Mouse (Mus musculus) macrophage (primary cell): ENCODE measurements around the gene Brms1. TPM values are rescaled to one million over a fixed set of nuclear protein-coding genes. Genes with fewer than 3 reads are reported as not detected.

Experiments used
- H3K27ac ChIP-seq: fragments of 350-480 bp; formaldehyde crosslinking; 2 replicates; pipeline ENCODE4 v1.9.0; 2021
- H3K36me3 ChIP-seq: fragments of 350-480 bp; formaldehyde crosslinking; 2 replicates; pipeline ENCODE4 v1.9.0; 2021; ENCODE audit errors: inconsistent target
- H3K4me3 ChIP-seq: fragments of 350-480 bp; formaldehyde crosslinking; 2 replicates; pipeline ENCODE4 v1.9.0; 2021; ENCODE audit errors: inconsistent target
- H3K79me2 ChIP-seq: fragments of 350-480 bp; formaldehyde crosslinking; 2 replicates; pipeline ENCODE4 v1.9.0; 2021; ENCODE audit errors: inconsistent target
- WGBS: methylation state at CpG from one replicate; pipeline ENCODE4 v1.1.7; 2026; ENCODE audit warnings: inconsistent platforms; ENCODE audit not compliant: missing documents; 5-methylcytosine and 5-hydroxymethylcytosine counted together
- polyA plus RNA-seq: library from polyadenylated mRNA; stranded (reverse); fragments of 250-400 nt; gene quantifications from 3 replicates; pipeline ENCODE4 v1.2.4, GENCODE M21; 2018; ENCODE audit warnings: inconsistent platforms

Gene Brms1
- polyA plus RNA-seq, 1 experiment from 2014 or later: 78.9 TPM

DNA sequence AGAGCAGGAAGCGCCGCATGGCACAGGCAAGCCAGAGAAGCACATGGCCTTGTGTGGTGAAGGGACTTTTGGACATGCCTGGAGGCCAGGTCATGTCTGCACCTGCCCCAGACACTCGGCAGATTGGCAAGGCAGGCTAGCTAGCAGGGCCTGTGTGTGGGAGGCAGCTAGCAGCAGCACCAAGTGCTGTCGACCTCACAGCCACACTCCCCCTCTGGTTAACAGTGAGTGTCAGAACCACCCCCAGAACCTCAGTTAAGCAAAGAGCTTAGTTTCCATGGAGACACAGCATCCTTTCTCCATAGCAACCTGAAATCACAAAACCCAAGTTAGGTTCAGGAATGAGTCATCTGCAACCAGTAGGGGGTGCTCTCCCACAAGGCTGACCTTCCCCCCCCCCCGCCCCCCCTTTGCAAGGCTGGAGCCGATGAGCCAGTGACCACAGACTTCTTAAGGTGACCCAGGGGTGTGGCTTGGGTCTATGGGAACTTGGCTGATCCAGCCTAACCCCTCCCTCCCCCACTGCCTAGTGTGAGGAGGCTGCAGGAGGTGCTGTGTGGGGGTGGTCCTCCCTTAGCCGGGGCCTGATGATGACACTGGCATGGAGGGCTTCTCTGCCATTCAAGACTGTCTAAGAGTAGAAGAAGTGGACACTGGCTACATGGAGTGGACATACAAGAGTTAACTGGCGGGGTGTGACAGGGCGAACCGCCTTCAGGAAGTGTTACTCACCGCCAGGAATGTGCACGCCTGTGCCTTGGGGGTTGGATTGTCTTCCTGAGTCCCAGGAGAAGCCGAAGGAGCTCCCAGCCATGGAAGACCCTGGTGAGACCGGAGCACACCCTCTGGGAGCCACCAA, 9.1 kb downstream of the Brms1 start, which contains the start of gene Rin1:
Gene Rin1 (plus strand): TSS at position 435 of the 859 bp plus-strand sequence.
- Histone ChIP-seq H3K36me3 (peaks cover 46% of the 10 kb centered on the region), H3K27ac (no peak within 1 kb of the TSS), H3K4me3 (no peak within 1 kb of the TSS), H3K79me2 (peaks cover 5% of the 10 kb centered on the region; the same call in 1 of the 2 replicates)
- 31% methylated on average over 12 of the region's 14 CpGs for WGBS

DNA sequence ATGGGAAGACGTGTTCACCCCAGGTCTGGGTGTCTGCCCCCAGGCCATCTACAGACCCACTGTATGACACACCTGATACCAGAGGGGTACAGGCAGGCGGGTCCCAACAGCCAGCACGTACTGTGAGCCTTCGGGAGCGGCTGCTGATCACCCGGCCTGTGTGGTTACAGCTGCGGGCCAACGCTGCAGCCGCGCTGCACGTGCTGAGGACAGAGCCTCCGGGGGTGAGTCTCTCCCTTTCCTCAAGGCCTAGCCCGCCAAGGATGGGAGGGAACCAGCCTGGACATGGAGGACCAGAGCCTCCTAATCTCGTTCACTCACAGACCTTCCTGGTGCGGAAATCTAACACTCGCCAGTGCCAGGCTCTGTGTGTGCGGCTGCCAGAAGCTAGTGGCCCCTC, 9.9 kb downstream of the Brms1 start:
- no peak overlapping the region for H3K4me3 ChIP-seq
- 34% methylated on average over 17 of the region's 17 CpGs for WGBS
- H3K27ac ChIP-seq: no peak overlapping the region
- peaks cover 39% of the 10 kb centered on the region for H3K36me3 ChIP-seq
- no peaks in the 10 kb centered on the region for H3K79me2 ChIP-seq

DNA sequence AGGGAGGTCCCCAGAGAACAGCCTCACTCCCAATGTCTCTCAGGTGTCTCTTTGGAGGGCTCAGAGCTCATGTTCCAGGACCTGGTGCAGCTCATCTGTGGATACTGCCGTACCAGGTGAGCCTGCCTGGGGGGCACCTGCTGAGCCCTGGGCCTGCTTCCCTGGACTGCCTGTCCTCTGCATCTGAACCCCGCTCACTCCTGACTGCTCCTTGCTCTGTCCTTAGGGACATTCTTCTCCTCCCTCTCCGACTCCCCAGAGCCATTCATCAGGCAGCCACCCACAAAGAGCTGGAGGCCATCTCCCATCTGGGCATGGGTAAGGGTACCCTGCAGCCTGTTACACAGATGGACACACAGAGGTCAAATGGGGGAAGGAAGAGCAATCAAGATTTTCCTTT, 10.4 kb downstream of the Brms1 start:
- H3K79me2 ChIP-seq: no peaks in the 10 kb centered on the region
- 86% methylated on average over 3 of the region's 3 CpGs for WGBS
- H3K27ac ChIP-seq: no peak overlapping the region
- H3K36me3 ChIP-seq: peaks cover 34% of the 10 kb centered on the region
- H3K4me3 ChIP-seq: no peak overlapping the region

DNA sequence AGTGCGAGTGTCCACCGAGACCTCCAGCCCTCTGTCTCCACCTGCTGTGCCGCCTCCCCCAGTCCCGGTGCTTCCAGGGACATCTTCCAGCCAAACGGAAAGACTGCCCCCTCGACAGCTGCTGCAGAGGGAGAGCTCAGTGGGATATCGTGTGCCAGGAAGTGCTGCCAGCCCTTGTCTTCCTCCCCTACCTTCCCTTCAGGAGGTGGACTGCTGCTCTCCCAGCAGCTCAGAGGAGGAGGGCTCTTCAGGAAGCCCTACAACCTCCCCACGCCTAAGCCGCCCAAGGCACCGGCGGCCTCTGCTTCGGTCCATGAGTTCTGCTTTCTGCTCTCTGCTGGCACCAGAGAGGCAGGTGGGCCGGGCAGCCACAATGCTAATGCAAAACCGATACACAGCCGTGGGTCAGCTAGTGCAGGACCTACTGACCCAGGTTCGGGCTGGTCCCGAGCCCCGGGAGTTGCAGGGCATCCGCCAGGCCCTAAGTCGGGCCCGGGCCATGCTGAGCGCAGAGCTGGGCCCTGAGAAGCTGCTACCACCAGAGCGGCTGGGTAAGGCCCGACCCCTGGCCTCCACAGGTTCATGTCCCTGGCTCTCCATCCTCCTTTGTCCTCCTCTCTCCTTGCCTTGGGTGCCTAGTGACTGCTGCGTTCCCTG, 11.1 kb downstream of the Brms1 start:
- peaks cover 27% of the 10 kb centered on the region; the same call in 1 of the 2 replicates for H3K36me3 ChIP-seq
- no peak overlapping the region for H3K4me3 ChIP-seq
- WGBS: 53% methylated on average over 22 of the region's 25 CpGs
- no peaks in the 10 kb centered on the region for H3K79me2 ChIP-seq
- no peak overlapping the region for H3K27ac ChIP-seq

DNA sequence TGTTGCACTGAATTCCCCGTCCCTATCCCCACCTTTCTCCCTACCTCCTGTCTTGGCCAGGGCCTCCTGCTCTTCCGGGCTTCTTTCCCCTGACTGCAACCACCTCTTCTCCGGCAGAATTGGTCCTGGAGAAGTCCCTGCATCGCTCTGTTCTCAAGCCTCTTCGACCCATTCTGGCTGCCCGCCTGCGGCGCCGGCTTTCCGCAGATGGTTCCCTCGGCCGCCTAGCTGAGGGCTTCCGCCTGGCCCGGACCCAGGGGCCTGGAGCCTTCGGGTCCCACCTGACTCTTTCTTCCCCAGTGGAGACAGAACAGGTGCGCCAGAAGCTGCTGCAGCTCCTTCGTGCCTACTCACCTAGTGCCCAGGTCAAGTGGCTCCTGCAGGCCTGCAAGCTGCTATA, 11.7 kb downstream of the Brms1 start:
- WGBS: 86% methylated on average over 7 of the region's 17 CpGs
- Histone ChIP-seq H3K4me3 (no peak overlapping the region), H3K27ac (no peak overlapping the region), H3K79me2 (no peaks in the 10 kb centered on the region), H3K36me3 (peaks cover 21% of the 10 kb centered on the region; the same call in 1 of the 2 replicates)

DNA sequence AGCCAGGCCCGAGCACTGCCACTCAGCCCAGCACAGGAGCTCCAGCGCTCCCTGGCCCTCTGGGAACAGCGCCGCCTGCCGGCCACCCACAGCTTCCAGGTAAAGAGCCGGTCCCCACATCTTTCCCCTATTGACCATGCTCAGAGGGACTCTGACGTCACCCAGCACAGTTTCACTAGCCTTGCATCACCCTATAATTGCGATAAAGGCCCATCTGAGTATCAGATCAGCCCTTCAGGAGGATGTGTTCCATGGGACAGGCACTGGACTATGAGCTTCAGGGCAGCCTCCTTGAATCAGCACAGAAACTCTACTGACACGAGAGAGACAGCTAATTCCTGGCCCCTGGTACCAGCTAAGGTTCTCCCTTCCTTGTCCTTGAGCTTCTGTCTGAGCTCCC, 12.8 kb downstream of the Brms1 start:
- no peak overlapping the region for H3K27ac ChIP-seq
- peaks cover 10% of the 10 kb centered on the region; the same call in 1 of the 2 replicates for H3K36me3 ChIP-seq
- WGBS: 51% methylated on average over 9 of the region's 9 CpGs
- no peaks in the 10 kb centered on the region for H3K79me2 ChIP-seq
- H3K4me3 ChIP-seq: no peak overlapping the region

DNA sequence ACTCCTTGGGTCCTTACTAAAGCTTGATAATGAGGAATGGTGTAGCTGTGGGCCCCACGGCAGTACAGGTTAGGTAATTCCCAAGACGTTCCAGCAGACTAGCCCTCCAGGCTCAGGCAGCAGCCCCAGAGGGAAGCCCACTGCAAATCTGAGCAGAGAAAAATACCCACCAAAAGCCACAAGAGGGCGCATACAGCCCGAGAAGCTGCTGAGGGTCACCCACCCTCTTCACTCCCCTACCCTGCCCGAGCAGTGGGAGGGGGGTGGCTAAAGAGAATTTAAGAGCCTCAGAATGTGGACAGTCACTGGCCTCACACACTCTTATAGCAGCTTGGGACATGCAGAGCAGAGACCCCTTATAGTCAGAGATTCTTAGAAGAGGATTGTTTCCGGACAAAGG, 15.1 kb downstream of the Brms1 start:
- H3K4me3 ChIP-seq: no peak overlapping the region
- H3K79me2 ChIP-seq: no peaks in the 10 kb centered on the region
- no peak overlapping the region for H3K27ac ChIP-seq
- H3K36me3 ChIP-seq: no peaks in the 10 kb centered on the region
- WGBS: 29% methylated on average over 4 of the region's 6 CpGs

DNA sequence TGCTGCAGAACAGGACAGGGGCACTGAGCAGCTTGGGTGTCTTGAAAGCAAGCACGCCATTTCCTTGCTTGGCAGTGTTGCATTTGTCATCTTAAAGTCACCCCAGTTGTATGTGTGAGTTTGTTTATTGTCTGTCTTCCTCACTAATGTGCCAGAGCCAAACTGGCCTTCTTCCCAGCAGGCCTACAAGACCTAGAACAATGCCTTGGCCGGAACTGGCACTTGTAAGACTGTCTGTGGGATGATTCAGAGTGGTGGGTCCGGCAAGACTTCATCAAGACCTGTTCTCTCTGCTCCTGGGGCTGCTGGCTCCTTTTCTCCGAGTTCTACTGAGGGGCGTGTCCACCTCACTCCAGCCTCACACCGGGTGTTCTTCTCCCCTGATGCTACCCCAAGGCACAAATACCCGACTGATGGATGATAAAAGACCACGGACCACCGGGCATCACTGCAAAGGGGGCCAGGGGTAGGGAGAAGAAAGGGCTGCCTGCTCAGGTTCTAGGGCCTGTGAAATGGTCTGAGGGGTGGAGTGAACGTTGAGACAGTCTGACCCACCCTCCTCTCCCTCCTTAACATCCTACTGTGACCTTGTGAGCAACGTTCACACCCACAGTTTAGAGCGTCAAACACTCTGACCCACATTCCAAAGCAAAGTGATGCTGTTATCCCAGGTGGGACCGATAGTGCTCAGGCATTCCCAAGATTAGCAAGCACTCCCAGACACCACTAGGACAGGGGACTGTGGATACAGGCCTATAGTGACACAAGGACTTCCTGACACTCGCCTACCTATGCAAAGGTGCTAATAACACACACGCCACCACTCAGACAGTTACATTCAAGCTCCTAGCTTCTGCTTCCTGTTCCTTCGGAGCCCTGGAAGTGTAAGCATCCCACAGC, 17.0 kb downstream of the Brms1 start:
- no peaks in the 10 kb centered on the region for H3K79me2 ChIP-seq
- H3K4me3 ChIP-seq: no peak overlapping the region
- no peak overlapping the region for H3K27ac ChIP-seq
- no peaks in the 10 kb centered on the region for H3K36me3 ChIP-seq
- 81% methylated on average over 14 of the region's 16 CpGs for WGBS

DNA sequence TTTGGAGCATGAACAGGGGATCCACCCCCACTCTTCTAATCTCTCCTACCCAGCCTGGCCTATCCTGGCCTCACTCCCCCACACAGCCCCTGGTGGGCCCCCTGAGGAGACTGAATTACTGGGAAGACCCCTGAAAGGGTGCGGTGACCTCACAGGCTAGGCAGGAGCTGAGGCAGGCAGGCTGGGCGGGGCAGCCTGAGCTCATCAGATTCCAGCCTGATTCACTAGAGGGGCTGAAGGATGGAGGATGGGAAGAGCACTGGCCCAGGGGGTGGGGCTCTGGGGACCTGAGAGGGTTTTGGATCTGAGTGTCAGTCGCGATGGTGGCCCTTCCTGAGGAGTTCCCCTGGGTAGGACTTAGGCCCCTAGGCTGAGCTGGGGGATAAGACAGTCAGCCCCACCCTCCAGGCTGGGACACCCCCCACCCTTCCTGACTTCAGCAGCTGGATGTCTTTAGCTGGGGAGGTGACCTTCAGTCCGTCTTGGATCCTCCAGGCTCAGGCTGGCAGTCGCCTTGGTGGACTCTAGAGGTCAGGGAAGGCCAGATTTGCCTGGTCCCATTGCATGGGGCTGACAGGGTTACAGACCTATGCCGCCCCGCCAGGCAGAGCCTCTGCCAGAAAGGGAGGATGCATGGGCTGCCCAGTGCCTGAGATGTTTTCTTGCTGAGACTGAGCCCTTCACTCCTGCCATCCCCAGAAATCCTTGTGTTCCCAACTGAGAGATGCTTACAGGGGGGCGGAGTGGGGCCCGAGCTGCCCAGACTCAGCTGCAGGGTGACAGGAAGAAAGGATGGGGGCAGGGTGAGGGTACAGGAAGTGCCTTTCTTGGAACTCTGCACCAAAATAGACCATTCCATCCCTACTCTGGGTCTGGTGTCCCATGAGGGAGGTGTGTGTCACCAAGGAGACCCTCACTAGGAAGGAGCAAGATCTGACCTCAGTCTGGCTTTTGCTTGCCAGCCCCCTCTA, 17.9 kb downstream of the Brms1 start:
- 54% methylated on average over 10 of the region's 10 CpGs for WGBS
- Histone ChIP-seq H3K4me3 (no peak overlapping the region), H3K36me3 (no peaks in the 10 kb centered on the region)

DNA sequence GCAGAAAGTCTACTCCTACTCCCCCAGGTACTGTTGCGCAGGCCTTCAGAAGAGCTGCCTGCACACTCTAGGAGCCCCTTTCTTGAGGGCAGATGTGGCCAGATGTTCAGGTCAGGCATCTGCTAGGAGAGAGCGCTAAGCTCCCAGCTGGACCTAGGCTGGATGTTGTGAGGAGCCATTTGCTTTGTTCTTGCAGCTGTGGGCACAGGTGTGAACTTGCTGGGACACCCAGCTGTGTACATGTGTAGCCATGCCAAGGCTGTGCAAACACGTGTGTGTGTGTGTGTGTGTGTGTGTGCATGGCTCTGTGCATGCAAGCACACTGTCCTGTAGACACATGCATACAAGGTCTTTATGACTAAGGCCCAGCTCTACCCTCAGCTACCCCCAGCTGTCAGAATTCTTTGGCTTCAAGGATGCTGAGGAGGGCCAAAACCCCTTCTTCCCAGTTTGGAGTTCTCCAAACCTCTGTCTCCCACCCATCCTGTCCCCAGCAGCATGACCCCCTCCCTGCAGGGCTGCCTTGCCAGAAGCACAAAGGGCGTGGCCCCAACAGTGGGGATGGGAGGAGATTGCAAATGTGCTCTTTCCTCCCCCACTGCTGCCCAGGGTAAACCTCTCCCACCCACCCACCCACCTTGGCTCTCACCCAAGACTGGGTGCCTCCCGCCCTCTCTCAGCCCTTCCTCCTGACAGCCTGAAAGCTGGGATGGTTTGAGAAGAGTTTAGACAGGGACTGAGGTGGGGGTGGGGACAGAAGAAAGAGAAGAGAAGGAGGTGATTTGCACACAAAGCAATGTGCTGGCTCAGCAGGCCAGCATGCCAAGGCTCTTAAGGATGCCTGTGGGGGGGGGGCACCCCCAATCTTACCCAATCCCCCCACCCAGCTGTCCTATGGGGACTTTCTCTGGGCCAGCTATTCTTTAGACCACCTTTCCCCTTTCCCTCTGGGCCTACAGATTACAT, 19.5 kb downstream of the Brms1 start:
- no peak overlapping the region for H3K27ac ChIP-seq
- whole genome bisulfite sequencing: 90% methylated on average over 5 of the region's 5 CpGs
- no peaks in the 10 kb centered on the region for H3K79me2 ChIP-seq
- H3K4me3 ChIP-seq: no peak overlapping the region
- no peaks in the 10 kb centered on the region for H3K36me3 ChIP-seq

More for the DNA sequence above, 17.9 kb downstream of the Brms1 start:
- Histone ChIP-seq H3K27ac (no peak overlapping the region), H3K79me2 (no peaks in the 10 kb centered on the region)

DNA sequence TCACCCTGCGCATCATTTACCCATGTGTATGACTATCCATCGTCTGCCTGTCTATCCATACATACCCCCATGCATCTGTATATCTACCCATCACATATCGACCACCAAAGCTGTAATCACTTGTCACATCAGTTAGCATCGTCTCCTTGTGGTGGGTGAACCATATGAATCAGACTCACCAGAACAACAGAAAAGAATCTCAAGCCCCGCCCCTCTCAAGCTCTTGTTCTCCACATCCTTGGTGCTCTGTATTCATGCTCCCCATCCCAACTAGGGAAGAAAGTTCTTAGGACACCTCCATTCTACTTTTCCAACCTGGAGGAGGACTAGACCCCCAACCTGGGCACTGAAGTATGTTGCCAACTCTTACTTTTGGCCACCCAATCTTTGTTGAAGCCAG, 20.9 kb downstream of the Brms1 start:
- WGBS: 86% methylated on average over 5 of the region's 5 CpGs
- H3K27ac ChIP-seq: no peak overlapping the region

DNA sequence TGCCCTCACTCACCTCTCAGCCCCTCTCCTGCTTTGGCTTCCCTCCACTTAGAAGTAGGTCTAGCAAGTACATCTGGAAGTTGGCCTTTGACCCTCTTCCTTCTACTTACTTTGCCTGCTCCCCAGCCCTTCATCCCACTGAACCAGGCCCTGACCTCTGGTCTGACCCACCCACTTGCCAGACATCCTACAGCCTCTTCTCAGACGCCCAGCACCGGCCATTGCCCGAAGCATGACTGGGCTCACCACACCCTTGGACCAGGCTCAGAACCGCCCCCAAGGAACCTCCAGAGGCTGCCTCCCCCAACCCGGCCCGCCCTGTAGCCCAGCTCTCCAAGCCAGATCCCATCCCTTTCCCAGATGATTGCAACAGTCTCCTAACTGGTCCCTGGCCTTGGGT, 21.3 kb downstream of the Brms1 start:
- no peak overlapping the region for H3K4me3 ChIP-seq
- no peaks in the 10 kb centered on the region for H3K79me2 ChIP-seq
- H3K27ac ChIP-seq: no peak overlapping the region
- no peaks in the 10 kb centered on the region for H3K36me3 ChIP-seq
- 97% methylated on average over 6 of the region's 6 CpGs for WGBS

More for the DNA sequence above, 20.9 kb downstream of the Brms1 start:
- H3K79me2 ChIP-seq: no peaks in the 10 kb centered on the region
- no peaks in the 10 kb centered on the region for H3K36me3 ChIP-seq
- no peak overlapping the region for H3K4me3 ChIP-seq

DNA sequence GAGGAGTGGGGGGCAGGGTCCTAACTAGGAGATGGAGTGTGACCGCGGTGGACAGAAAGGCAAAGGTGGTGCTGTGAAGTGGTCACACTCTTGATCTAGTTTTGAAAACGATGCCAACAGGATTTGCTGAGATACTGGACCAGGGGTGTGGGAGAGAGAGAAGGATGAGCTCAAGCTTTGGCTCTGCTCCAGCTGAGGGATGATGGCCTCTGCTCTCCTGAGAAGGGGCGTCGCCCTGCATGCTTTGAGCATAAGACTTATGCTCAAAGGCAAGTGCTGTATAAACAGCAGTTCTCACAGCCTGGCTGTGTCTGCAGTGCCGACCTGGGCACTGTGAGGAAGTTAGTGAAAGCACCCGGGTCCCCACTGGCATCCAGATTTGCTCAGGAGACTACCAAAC, 23.9 kb downstream of the Brms1 start:
- Histone ChIP-seq H3K79me2 (no peaks in the 10 kb centered on the region), H3K36me3 (no peaks in the 10 kb centered on the region), H3K27ac (no peak overlapping the region), H3K4me3 (no peak overlapping the region)
- WGBS: 71% methylated on average over 7 of the region's 7 CpGs
